Mouse (Mus musculus): ENCODE results near the gene Foxa1.

The Foxa1 gene

DNA sequence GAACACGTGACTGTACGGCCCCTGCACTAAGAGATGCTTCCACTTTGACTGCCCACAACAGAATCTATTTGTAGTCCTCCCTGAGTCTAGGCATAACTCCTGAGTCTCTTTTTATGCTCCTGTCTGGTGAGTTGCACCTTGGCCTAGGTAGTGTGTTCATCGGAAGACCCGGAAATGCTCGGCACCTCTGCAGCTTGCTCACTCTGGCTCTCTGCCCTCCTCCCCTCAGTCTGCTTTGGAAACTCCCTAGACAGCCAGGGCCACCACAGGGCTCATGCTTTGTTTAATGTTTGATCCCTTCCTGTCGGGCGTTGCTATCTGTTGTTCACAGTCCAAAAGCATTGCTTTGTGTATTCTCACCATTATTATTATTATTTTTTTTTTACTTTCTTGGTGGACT is 41.4 kb downstream of the Foxa1 start:
- in situ Hi-C loops (cut with MboI, MseI), result no loop called here

DNA sequence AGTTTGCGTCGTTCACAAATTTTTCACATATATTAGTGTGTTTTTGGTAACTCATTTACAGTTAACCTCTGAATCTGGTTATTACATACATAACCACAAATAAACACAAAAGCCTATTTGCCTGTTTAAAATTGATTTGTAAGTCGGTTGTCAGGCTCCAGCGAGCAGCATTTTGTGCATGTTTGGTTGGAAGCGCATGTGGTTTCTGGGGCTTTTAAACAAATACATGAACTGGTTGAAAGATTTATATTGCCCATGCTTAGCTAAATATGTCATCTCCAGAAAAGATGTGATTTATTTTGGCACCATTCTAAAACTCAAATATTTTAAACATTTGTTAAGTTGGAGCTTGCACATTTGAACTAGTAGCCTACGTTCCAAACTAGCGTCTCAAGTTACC is 46.5 kb downstream of the Foxa1 start:
- in situ Hi-C loops (cut with MboI, MseI), result no loop called here

DNA sequence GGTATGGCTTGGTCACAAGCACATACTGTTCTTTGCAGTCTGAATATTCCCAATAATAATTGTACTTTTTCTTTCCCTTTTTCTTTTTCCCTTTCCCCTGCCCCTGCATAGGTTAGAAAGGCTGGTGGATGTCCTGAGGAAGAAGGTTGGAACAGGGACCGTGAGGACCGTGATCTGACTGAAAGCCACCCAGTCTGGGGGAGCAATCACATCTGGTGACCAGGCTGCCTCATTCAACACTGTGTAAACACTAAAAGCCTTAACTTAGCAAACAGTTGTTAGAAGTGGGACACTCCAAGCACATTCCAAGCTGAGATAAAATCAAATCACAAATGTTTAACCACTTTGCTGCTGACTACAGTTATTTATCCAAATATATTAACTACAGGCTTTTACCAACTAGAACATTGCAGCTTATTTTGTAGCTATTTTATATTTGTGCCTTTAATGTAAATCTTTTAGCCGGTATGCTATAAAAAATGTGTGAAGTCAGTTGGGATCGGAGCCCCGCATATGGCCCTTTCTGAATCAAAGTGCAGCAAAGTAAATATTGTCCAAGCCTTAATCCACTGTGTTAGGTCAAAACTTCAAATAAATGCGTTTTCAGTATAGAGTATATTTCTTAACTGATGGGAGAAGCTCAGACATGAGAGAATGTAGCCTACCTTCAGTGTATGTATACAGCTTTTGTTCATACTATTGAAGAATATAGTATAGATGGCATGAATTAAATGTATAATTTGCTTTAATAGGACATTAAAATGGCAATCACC is 50.2 kb downstream of the Foxa1 start:
- in situ Hi-C loops (cut with MboI, MseI), result loop anchor here in 1 of 2 experiments (10.0 kb wide), 1 partner anchor 1492 kb away; no protein-coding TSS in a partner anchor

Data from T-helper 17 cell (primary cell).